Mouse (Mus musculus): ENCODE measurements around the gene Vmn2r108. TPM values are rescaled to one million over a fixed set of nuclear protein-coding genes. Genes with fewer than 3 reads are reported as not detected.
"Not testable (repeated sequence)": the region's sequence is repeated elsewhere in the genome, so short reads cannot be mapped to it uniquely, and the experiment has no call there.

Gene Vmn2r108
- not detected in 2 replicates for total RNA-seq (2014; rRNA removed)
- not detected in 2 replicates for polyA plus RNA-seq (2015; fragmentation: Nextera tagmentation; extraction: Ambion mirVana)

GRCm38 (mm10) chr17:20481231-20481630 lies at the start of gene Vmn2r108:
Vmn2r108 (minus strand) TSS chr17:20481331.
- DNase-seq (ENCODE audit: low spot score) (no peak), ATAC-seq (ENCODE audit: low FRiP score) (no peak)
- Histone ChIP-seq H3K27me3 (ENCODE audit: insufficient read depth, low read length) (no peaks in the 10 kb centered on the region), H3K36me3 (ENCODE audit: insufficient read depth, low read length) (no peaks in the 10 kb centered on the region), H3K27ac (ENCODE audit: low read depth, low read length) (no peak within 1 kb of the TSS), H3K9me3 (ENCODE audit: low read length) (peaks cover 11% of the 10 kb centered on the region; the same call in 1 of the 2 replicates), H3K4me2 (ENCODE audit: low read depth, low read length, poor library complexity, severe bottlenecking) (no peak within 1 kb of the TSS), H3K4me3 (ENCODE audit: low read depth, low read length) (no peak within 1 kb of the TSS), H3K4me1 (ENCODE audit: insufficient read depth, low read length) (no peaks in the 10 kb centered on the region), H3K9ac (replicated peaks; ENCODE audit: low read length, poor library complexity, severe bottlenecking) (no peak within 1 kb of the TSS)
- no peak for TF ChIP-seq CTCF (IDR thresholded peaks at IDR 0.05)

GRCm38 (mm10) chr17:20508247-20508646 lies 27.1 kb upstream of the Vmn2r108 start:
- H3K9ac ChIP-seq (replicated peaks; ENCODE audit: low read length, poor library complexity, severe bottlenecking); H3K27ac ChIP-seq (ENCODE audit: low read depth, low read length); H3K4me2 ChIP-seq (ENCODE audit: low read depth, low read length, poor library complexity, severe bottlenecking); H3K36me3 ChIP-seq (ENCODE audit: insufficient read depth, low read length); ATAC-seq (ENCODE audit: low FRiP score); DNase-seq (ENCODE audit: low spot score); H3K4me1 ChIP-seq (ENCODE audit: insufficient read depth, low read length); H3K27me3 ChIP-seq (ENCODE audit: insufficient read depth, low read length); H3K4me3 ChIP-seq (ENCODE audit: low read depth, low read length): not testable (repeated sequence)
- H3K9me3 ChIP-seq (ENCODE audit: low read length) = peaks cover 11% of the 10 kb centered on the region; the same call in 1 of the 2 replicates

GRCm38 (mm10) chr17:20497858-20498257 lies 16.7 kb upstream of the Vmn2r108 start, which contains the start of gene Vmn1r225:
Vmn1r225 (plus strand) TSS chr17:20498158.
- Histone ChIP-seq H3K36me3 (ENCODE audit: insufficient read depth, low read length) (no peaks in the 10 kb centered on the region), H3K4me2 (ENCODE audit: low read depth, low read length, poor library complexity, severe bottlenecking) (no peak within 1 kb of the TSS), H3K9me3 (ENCODE audit: low read length) (peaks cover 16% of the 10 kb centered on the region; the same call in 1 of the 2 replicates), H3K27me3 (ENCODE audit: insufficient read depth, low read length) (no peaks in the 10 kb centered on the region), H3K4me1 (ENCODE audit: insufficient read depth, low read length) (no peaks in the 10 kb centered on the region), H3K9ac (replicated peaks; ENCODE audit: low read length, poor library complexity, severe bottlenecking) (no peak within 1 kb of the TSS), H3K27ac (ENCODE audit: low read depth, low read length) (no peak within 1 kb of the TSS), H3K4me3 (ENCODE audit: low read depth, low read length) (no peak within 1 kb of the TSS)
- TF ChIP-seq CTCF (IDR thresholded peaks at IDR 0.05) = no peak
- ATAC-seq (ENCODE audit: low FRiP score) (no peak), DNase-seq (ENCODE audit: low spot score) (no peak)

- 70% methylated on average over 3 of the region's 3 CpGs for WGBS
- Histone ChIP-seq H3K4me1 (ENCODE audit: insufficient read depth, low read length) (no peaks in the 10 kb centered on the region), H3K4me3 (ENCODE audit: low read depth, low read length) (no peak overlapping the region), H3K9me3 (ENCODE audit: low read length) (peaks cover 4% of the 10 kb centered on the region; the same call in 1 of the 2 replicates), H3K9ac (replicated peaks; ENCODE audit: low read length, poor library complexity, severe bottlenecking) (no peak overlapping the region), H3K27ac (ENCODE audit: low read depth, low read length) (no peak overlapping the region), H3K36me3 (ENCODE audit: insufficient read depth, low read length) (no peaks in the 10 kb centered on the region), H3K4me2 (ENCODE audit: low read depth, low read length, poor library complexity, severe bottlenecking) (no peak overlapping the region), H3K27me3 (ENCODE audit: insufficient read depth, low read length) (no peaks in the 10 kb centered on the region)
- no peak for ATAC-seq (ENCODE audit: low FRiP score)
- no peak for TF ChIP-seq CTCF (IDR thresholded peaks at IDR 0.05)
- DNase-seq (ENCODE audit: low spot score) = no peak
Observed at GRCm38 (mm10) chr17:20473311-20473710, 7.8 kb downstream of the Vmn2r108 start.

GRCm38 (mm10) chr17:20439263-20439662 lies 41.9 kb downstream of the Vmn2r108 start:
- no peak overlapping the region for H3K4me2 ChIP-seq (ENCODE audit: low read depth, low read length, poor library complexity, severe bottlenecking)
- ATAC-seq (ENCODE audit: low FRiP score) = no peak
- no peak overlapping the region for H3K9ac ChIP-seq (replicated peaks; ENCODE audit: low read length, poor library complexity, severe bottlenecking)
- H3K4me3 ChIP-seq (ENCODE audit: low read depth, low read length) = no peak overlapping the region
- H3K27ac ChIP-seq (ENCODE audit: low read depth, low read length) = no peak overlapping the region
- DNase-seq (ENCODE audit: low spot score) = no peak
- H3K27me3 ChIP-seq (ENCODE audit: insufficient read depth, low read length) = no peaks in the 10 kb centered on the region
- no peaks in the 10 kb centered on the region for H3K4me1 ChIP-seq (ENCODE audit: insufficient read depth, low read length)
- TF ChIP-seq CTCF (IDR thresholded peaks at IDR 0.05) = no peak
- no peaks in the 10 kb centered on the region for H3K36me3 ChIP-seq (ENCODE audit: insufficient read depth, low read length)
- peaks cover 18% of the 10 kb centered on the region; the same call in 1 of the 2 replicates for H3K9me3 ChIP-seq (ENCODE audit: low read length)

- DNase-seq (ENCODE audit: low spot score) (no peak), ATAC-seq (ENCODE audit: low FRiP score) (no peak)
- Histone ChIP-seq H3K9me3 (ENCODE audit: low read length) (peaks cover 14% of the 10 kb centered on the region), H3K4me1 (ENCODE audit: insufficient read depth, low read length) (no peaks in the 10 kb centered on the region), H3K27ac (ENCODE audit: low read depth, low read length) (no peak within 1 kb of the TSS), H3K27me3 (ENCODE audit: insufficient read depth, low read length) (no peaks in the 10 kb centered on the region), H3K9ac (replicated peaks; ENCODE audit: low read length, poor library complexity, severe bottlenecking) (no peak within 1 kb of the TSS), H3K4me3 (ENCODE audit: low read depth, low read length) (no peak within 1 kb of the TSS), H3K4me2 (ENCODE audit: low read depth, low read length, poor library complexity, severe bottlenecking) (no peak within 1 kb of the TSS), H3K36me3 (ENCODE audit: insufficient read depth, low read length) (no peaks in the 10 kb centered on the region)
- 9% methylated on average over 1 of the region's 1 CpGs for WGBS
- no peak for TF ChIP-seq CTCF (IDR thresholded peaks at IDR 0.05)
Observed at GRCm38 (mm10) chr17:20413846-20414245, 67.3 kb downstream of the Vmn2r108 start, which contains the start of gene Vmn1r224. Vmn1r224 (plus strand) TSS chr17:20414146.

Other genes with a start within 250 kb of the Vmn2r108 start
- not detected in 2 replicates for gene Vmn2r105, start 246.3 kb downstream of the Vmn2r108 start, total RNA-seq (2014; rRNA removed)
- gene Vmn2r105, start 246.3 kb downstream of the Vmn2r108 start, polyA plus RNA-seq (2015; fragmentation: Nextera tagmentation; extraction: Ambion mirVana) = not detected in 2 replicates
- not detected in 2 replicates for gene Vmn2r106, start 195.8 kb downstream of the Vmn2r108 start, total RNA-seq (2014; rRNA removed)
- not detected in 2 replicates for gene Vmn2r106, start 195.8 kb downstream of the Vmn2r108 start, polyA plus RNA-seq (2015; fragmentation: Nextera tagmentation; extraction: Ambion mirVana)
- not detected in 2 replicates for gene Vmn2r107, start 136.1 kb downstream of the Vmn2r108 start, total RNA-seq (2014; rRNA removed)
- gene Vmn2r107, start 136.1 kb downstream of the Vmn2r108 start, polyA plus RNA-seq (2015; fragmentation: Nextera tagmentation; extraction: Ambion mirVana) = not detected in 2 replicates
- not detected in 2 replicates for gene Vmn1r224, start 67.2 kb downstream of the Vmn2r108 start, total RNA-seq (2014; rRNA removed)
- gene Vmn1r224, start 67.2 kb downstream of the Vmn2r108 start, polyA plus RNA-seq (2015; fragmentation: Nextera tagmentation; extraction: Ambion mirVana) = not detected in 2 replicates
- not detected in 2 replicates for gene Vmn1r225, start 16.8 kb upstream of the Vmn2r108 start, total RNA-seq (2014; rRNA removed)
- gene Vmn1r225, start 16.8 kb upstream of the Vmn2r108 start, polyA plus RNA-seq (2015; fragmentation: Nextera tagmentation; extraction: Ambion mirVana) = not detected in 2 replicates
- gene Vmn2r109, start 83.4 kb upstream of the Vmn2r108 start, total RNA-seq (2014; rRNA removed) = not detected in 2 replicates
- gene Vmn2r109, start 83.4 kb upstream of the Vmn2r108 start, polyA plus RNA-seq (2015; fragmentation: Nextera tagmentation; extraction: Ambion mirVana) = not detected in 2 replicates
- gene Vmn2r110, start 115.1 kb upstream of the Vmn2r108 start, total RNA-seq (2014; rRNA removed) = not detected in 2 replicates
- 0.01 and 0.04 TPM in 2 replicates for gene Vmn2r110, start 115.1 kb upstream of the Vmn2r108 start, polyA plus RNA-seq (2015; fragmentation: Nextera tagmentation; extraction: Ambion mirVana)
- not detected in 2 replicates for gene Fpr-rs3, start 143.5 kb upstream of the Vmn2r108 start, total RNA-seq (2014; rRNA removed)
- not detected in 2 replicates for gene Fpr-rs3, start 143.5 kb upstream of the Vmn2r108 start, polyA plus RNA-seq (2015; fragmentation: Nextera tagmentation; extraction: Ambion mirVana)
- not detected in 2 replicates for gene Vmn1r226, start 201.5 kb upstream of the Vmn2r108 start, total RNA-seq (2014; rRNA removed)
- not detected in 2 replicates for gene Vmn1r226, start 201.5 kb upstream of the Vmn2r108 start, polyA plus RNA-seq (2015; fragmentation: Nextera tagmentation; extraction: Ambion mirVana)
- gene Vmn1r227, start 248.5 kb upstream of the Vmn2r108 start, total RNA-seq (2014; rRNA removed) = not detected in 2 replicates
- gene Vmn1r227, start 248.5 kb upstream of the Vmn2r108 start, polyA plus RNA-seq (2015; fragmentation: Nextera tagmentation; extraction: Ambion mirVana) = not detected in 2 replicates

All from midbrain, postnatal 0 days (tissue).